Mouse (Mus musculus): ENCODE data around the gene Otos.

DNA sequence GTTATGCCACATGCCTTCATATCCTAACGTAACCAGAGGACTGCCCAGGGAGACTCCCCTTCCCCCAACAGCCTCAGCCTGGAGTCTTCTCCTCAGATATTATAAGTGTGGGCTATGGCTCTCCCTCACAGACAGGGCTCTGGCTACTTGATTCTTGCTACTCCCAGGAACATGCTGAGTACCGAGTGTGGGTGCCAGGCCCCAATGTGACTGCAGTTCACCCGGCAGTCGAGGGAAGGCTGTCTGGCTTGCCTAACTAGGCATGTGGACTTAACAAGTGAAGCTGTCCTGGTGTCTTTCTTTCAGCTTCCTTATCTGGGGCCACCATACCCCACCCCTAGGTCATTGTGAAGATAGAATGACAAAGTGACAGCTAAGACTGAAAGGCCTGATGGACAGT, 5.0 kb downstream of the Otos start:
- TF ChIP-seq CTCF (conservative IDR thresholded peaks at IDR 0.05; ENCODE audit: insufficient read depth, insufficient read length, low read depth, low read length) (no peak), POLR2A (IDR thresholded peaks at IDR 0.05; ENCODE audit: low read depth, low read length) (no peak)
